Mouse (Mus musculus) forebrain, embryonic 12.5 days (tissue): ENCODE measurements around the gene Eif4b. TPM values are rescaled to one million over a fixed set of nuclear protein-coding genes. Genes with fewer than 3 reads are reported as not detected.

Experiments used
- ATAC-seq: fragments of 200-750 bp; cut with Nextera tagmentation; 2 replicates; pipeline ENCODE4 v1.8.0; 2017; ENCODE audit warnings: moderate TSS enrichment; ENCODE audit not compliant: low FRiP score
- H3K27ac ChIP-seq: fragments of 300-500 bp; sonication (generic); 2 replicates; pipeline ENCODE4 v1.5.1; 2016; ENCODE audit warnings: mild to moderate bottlenecking
- H3K27me3 ChIP-seq: fragments of 300-500 bp; sonication (generic); 2 replicates; pipeline ENCODE4 v1.6.1; 2016; ENCODE audit warnings: mild to moderate bottlenecking
- H3K36me3 ChIP-seq: fragments of 300-500 bp; sonication (generic); replicated peaks from 2 replicates; pipeline ENCODE4 v1.6.1; 2016; ENCODE audit warnings: mild to moderate bottlenecking
- H3K4me1 ChIP-seq: fragments of 300-500 bp; sonication (generic); 2 replicates; pipeline ENCODE4 v1.6.1; 2016
- H3K4me2 ChIP-seq: fragments of 300-500 bp; sonication (generic); 2 replicates; pipeline ENCODE4 v1.6.1; 2016; ENCODE audit warnings: mild to moderate bottlenecking, moderate library complexity
- H3K4me3 ChIP-seq: fragments of 300-500 bp; sonication (generic); replicated peaks from 2 replicates; pipeline ENCODE4 v1.5.1; 2016; ENCODE audit warnings: mild to moderate bottlenecking
- H3K9ac ChIP-seq: fragments of 300-500 bp; sonication (generic); 2 replicates; pipeline ENCODE4 v1.6.1; 2016; ENCODE audit warnings: mild to moderate bottlenecking
- H3K9me3 ChIP-seq: fragments of 300-500 bp; sonication (generic); 2 replicates; pipeline ENCODE4 v1.6.1; 2016
- WGBS: fragments of 180-500 bp; shearing (Covaris S2); methylation state at CpG from one replicate; pipeline ENCODE4 v1.1.7; 2016; 5-methylcytosine and 5-hydroxymethylcytosine counted together
- polyA plus RNA-seq: library from polyadenylated mRNA; unstranded; fragments of >200 nt; fragmentation: Nextera tagmentation; extraction: Ambion mirVana; gene quantifications from 2 replicates; pipeline ENCODE4 v1.2.1, GENCODE M21; 2016

Eif4b gene
- 109 TPM in 2 replicates for polyA plus RNA-seq

DNA sequence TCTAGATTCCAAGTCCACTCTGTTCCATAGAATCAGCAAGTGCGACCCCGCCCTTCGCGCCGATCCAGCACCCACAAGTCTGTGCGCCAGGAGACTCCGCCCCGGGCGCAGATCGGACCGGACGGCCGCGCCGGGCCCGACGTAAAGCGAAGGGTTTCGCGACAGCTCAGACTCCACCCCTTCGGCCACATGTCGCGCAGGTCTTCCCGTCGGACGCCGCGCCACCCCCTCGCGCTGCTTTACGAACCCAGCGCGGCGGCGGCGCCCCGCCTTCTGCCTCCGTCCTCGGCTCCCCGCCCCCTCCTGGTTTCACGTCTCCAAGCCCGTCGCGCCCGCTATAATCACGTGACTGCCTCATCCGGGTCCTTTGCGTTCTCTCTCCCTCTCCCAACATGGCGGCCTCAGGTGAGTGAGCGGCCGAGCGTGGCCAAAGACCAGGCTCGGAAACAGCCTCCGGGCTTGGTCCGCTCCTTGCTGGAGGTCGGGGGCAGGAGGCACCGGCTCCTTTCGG is at the start of gene Eif4b:
Gene Eif4b (plus strand): TSS at position 215 of the 511 bp plus-strand sequence.
- Histone ChIP-seq H3K9ac (peak within 1 kb of the TSS; percentile 94), H3K4me3 (peak within 1 kb of the TSS; percentile 82), H3K9me3 (no peaks in the 10 kb centered on the region), H3K4me2 (peak within 1 kb of the TSS; percentile 76), H3K27ac (peak within 1 kb of the TSS; percentile 95), H3K4me1 (peaks cover 15% of the 10 kb centered on the region), H3K36me3 (no peaks in the 10 kb centered on the region), H3K27me3 (peaks cover 14% of the 10 kb centered on the region)
- WGBS, result under 1% methylated on average over 58 of the region's 58 CpGs
- ATAC-seq, result peak; percentile 97

DNA sequence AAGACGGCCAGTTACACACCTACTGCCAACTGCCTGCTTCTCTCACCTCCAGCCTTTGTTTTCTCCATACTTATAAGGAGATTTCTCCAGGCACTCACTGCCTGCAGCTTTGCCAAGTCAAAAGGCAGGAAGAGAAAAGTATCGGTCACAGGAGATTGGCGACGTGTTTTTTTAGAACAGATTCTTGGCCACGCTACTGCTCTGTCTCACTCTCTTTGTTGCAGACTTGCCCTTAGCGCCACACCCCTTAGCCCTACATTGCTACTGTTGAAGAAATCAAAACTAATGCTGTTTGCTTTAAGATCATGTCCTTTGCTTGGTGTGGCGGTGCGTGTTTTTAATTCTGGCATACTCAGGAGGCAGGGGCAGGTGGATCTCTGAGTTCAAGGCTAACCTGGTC is 49.7 kb upstream of the Eif4b start:
- Histone ChIP-seq H3K4me1 (peaks cover 21% of the 10 kb centered on the region), H3K36me3 (no peaks in the 10 kb centered on the region), H3K4me3 (no peak overlapping the region), H3K27me3 (peaks cover 61% of the 10 kb centered on the region), H3K9me3 (no peaks in the 10 kb centered on the region), H3K4me2 (no peak overlapping the region), H3K27ac (no peak overlapping the region), H3K9ac (no peak overlapping the region)
- WGBS, result 72% methylated on average over 8 of the region's 8 CpGs
- ATAC-seq, result no peak

DNA sequence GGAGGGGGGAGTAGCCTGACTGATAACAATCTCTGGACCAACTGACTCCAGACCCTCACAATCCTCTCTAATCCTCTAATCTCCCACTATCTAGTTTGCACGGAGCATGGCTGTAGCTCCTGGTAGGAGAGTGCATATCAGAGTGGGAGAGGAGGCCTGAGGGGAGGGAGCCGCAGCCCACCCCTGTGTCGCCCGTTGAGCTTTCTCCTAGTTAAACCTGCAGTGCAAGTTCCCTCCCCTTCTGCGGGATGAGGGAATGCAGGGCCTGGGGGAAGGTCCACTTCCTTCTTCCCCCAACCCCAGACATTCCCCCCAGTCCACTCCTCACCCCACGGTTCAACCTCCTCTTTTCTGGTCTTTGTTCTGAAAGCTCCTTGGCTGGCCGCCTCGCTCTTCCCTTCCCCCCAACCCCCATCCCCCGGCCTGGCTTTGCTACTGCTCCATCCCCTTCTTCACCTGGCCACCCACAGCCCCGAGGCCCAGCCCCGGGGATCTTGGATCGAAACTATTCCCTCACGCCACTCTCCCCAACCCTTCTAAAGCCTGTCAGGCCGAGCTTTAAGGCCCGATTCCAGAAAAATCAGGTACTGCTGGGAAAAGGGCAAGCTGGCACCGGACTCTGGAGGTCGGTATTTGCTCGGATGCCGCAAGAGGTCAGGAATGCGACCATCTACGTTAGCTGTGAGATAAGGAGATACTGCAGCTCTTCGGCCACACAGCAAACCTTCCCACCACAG is 48.3 kb upstream of the Eif4b start:
- peaks cover 21% of the 10 kb centered on the region for H3K4me1 ChIP-seq
- no peaks in the 10 kb centered on the region for H3K36me3 ChIP-seq
- 0 out of 2 replicates have a peak overlapping the region, but pooled peaks have one; percentile 8 for H3K4me3 ChIP-seq
- no peaks in the 10 kb centered on the region for H3K9me3 ChIP-seq
- H3K27ac ChIP-seq, result no peak overlapping the region
- peaks cover 73% of the 10 kb centered on the region for H3K27me3 ChIP-seq
- 4% methylated on average over 22 of the region's 22 CpGs for WGBS
- H3K4me2 ChIP-seq, result peak overlapping the region; percentile 31
- no peak overlapping the region for H3K9ac ChIP-seq
- no peak for ATAC-seq

- Histone ChIP-seq H3K4me1 (peaks cover 21% of the 10 kb centered on the region), H3K36me3 (no peaks in the 10 kb centered on the region), H3K9me3 (no peaks in the 10 kb centered on the region), H3K4me2 (no peak overlapping the region), H3K27ac (no peak overlapping the region), H3K4me3 (no peak overlapping the region), H3K9ac (no peak overlapping the region), H3K27me3 (peaks cover 70% of the 10 kb centered on the region)
- ATAC-seq, result no peak
- WGBS, result 14% methylated on average over 12 of the region's 12 CpGs
Measured at GRCm38 (mm10) chr15:102026430-102026829, 47.1 kb upstream of the Eif4b start.

DNA sequence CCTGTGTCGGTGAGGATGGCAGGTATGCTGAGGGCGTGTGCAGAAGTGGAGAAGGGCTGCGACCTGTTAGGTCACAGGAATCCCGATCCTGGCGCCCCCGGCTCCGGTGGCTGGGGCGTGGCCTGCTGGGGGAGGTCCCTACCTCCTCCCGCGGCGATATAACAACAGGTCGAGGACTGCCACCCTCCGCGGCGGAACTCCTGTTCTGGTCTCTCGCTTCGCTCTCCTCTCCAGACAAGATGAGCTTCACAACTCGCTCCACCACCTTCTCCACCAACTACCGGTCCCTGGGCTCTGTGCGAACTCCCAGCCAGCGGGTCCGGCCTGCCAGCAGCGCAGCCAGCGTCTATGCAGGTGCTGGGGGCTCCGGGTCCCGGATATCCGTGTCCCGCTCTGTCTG is 45.5 kb upstream of the Eif4b start, which contains the start of gene Krt18:
Gene Krt18 (plus strand): TSS at position 141 of the 400 bp plus-strand sequence.
- H3K27ac ChIP-seq, result no peak within 1 kb of the TSS
- ATAC-seq, result no peak

GRCm38 (mm10) chr15:102034121-102035053 is 39.2 kb upstream of the Eif4b start:
- ATAC-seq, result no peak
- Histone ChIP-seq H3K4me2 (no peak overlapping the region), H3K4me1 (no peaks in the 10 kb centered on the region), H3K9me3 (no peaks in the 10 kb centered on the region), H3K27ac (no peak overlapping the region; the same call in 1 of the 2 replicates), H3K27me3 (peaks cover 8% of the 10 kb centered on the region; the same call in 1 of the 2 replicates), H3K36me3 (no peaks in the 10 kb centered on the region), H3K9ac (no peak overlapping the region), H3K4me3 (no peak overlapping the region)
- WGBS, result 64% methylated on average over 16 of the region's 16 CpGs

More for the DNA sequence above, 45.5 kb upstream of the Eif4b start, which contains the start of gene Krt18:
- Histone ChIP-seq H3K36me3 (no peaks in the 10 kb centered on the region), H3K27me3 (peaks cover 70% of the 10 kb centered on the region), H3K9ac (no peak within 1 kb of the TSS; the same call in 1 of the 2 replicates), H3K4me3 (peak within 1 kb of the TSS; percentile 29), H3K9me3 (no peaks in the 10 kb centered on the region), H3K4me1 (peaks cover 21% of the 10 kb centered on the region), H3K4me2 (peak within 1 kb of the TSS; percentile 45)
- WGBS, result 1% methylated on average over 28 of the region's 28 CpGs

- no peak overlapping the region for H3K27ac ChIP-seq
- no peak for ATAC-seq
- H3K27me3 ChIP-seq, result no peaks in the 10 kb centered on the region
- no peaks in the 10 kb centered on the region for H3K9me3 ChIP-seq
- H3K4me2 ChIP-seq, result no peak overlapping the region
- 83% methylated on average over 4 of the region's 4 CpGs for WGBS
- no peaks in the 10 kb centered on the region for H3K4me1 ChIP-seq
- no peaks in the 10 kb centered on the region for H3K36me3 ChIP-seq
- H3K9ac ChIP-seq, result no peak overlapping the region
- no peak overlapping the region for H3K4me3 ChIP-seq
Measured at GRCm38 (mm10) chr15:102040277-102040676, 33.3 kb upstream of the Eif4b start.

DNA sequence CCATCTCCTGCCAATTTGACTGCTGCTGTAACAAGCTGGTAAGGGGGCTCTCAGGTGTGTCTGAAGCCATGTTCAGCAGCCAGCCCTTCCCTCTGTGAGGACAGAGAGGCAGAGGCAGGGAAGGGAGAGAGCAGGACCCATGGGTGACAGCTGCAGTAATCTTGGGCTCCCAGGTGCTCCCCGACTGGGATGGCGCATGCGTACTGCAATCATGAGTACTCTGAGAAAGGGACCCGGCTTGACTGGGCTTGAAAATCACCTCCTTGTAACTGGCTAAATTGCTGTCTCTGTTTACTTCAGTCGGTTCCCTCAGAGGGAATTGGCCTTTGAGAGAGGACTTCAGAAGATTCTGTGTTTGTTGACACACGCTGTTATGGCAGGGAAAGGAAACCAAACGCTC is 31.6 kb upstream of the Eif4b start:
- no peak for ATAC-seq
- no peak overlapping the region for H3K4me2 ChIP-seq
- H3K27me3 ChIP-seq, result 0 out of 2 replicates have a peak, but pooled peaks cover 6% of the 10 kb centered on the region
- H3K27ac ChIP-seq, result no peak overlapping the region
- no peak overlapping the region for H3K4me3 ChIP-seq
- H3K9me3 ChIP-seq, result no peaks in the 10 kb centered on the region
- H3K9ac ChIP-seq, result no peak overlapping the region
- no peaks in the 10 kb centered on the region for H3K4me1 ChIP-seq
- no peaks in the 10 kb centered on the region for H3K36me3 ChIP-seq
- 73% methylated on average over 7 of the region's 7 CpGs for WGBS

GRCm38 (mm10) chr15:102044745-102045144 is 28.8 kb upstream of the Eif4b start:
- Histone ChIP-seq H3K9ac (no peak overlapping the region), H3K27me3 (0 out of 2 replicates have a peak, but pooled peaks cover 6% of the 10 kb centered on the region), H3K36me3 (no peaks in the 10 kb centered on the region), H3K27ac (no peak overlapping the region), H3K4me1 (no peaks in the 10 kb centered on the region), H3K9me3 (no peaks in the 10 kb centered on the region), H3K4me3 (no peak overlapping the region), H3K4me2 (no peak overlapping the region)
- WGBS, result 89% methylated on average over 3 of the region's 3 CpGs
- ATAC-seq, result no peak

GRCm38 (mm10) chr15:102045691-102046090 is 27.9 kb upstream of the Eif4b start:
- WGBS, result 92% methylated on average over 10 of the region's 10 CpGs

GRCm38 (mm10) chr15:102048006-102048405 is 25.6 kb upstream of the Eif4b start:
- Histone ChIP-seq H3K36me3 (no peaks in the 10 kb centered on the region), H3K27ac (no peak overlapping the region), H3K9ac (no peak overlapping the region), H3K4me3 (no peak overlapping the region), H3K4me1 (no peaks in the 10 kb centered on the region), H3K9me3 (no peaks in the 10 kb centered on the region), H3K27me3 (peaks cover 6% of the 10 kb centered on the region; the same call in 1 of the 2 replicates), H3K4me2 (no peak overlapping the region)
- 92% methylated on average over 6 of the region's 6 CpGs for WGBS
- ATAC-seq, result no peak

More at GRCm38 (mm10) chr15:102045691-102046090, 27.9 kb upstream of the Eif4b start:
- Histone ChIP-seq H3K27me3 (peaks cover 6% of the 10 kb centered on the region; the same call in 1 of the 2 replicates), H3K4me2 (no peak overlapping the region), H3K9me3 (no peaks in the 10 kb centered on the region), H3K9ac (no peak overlapping the region), H3K4me1 (no peaks in the 10 kb centered on the region), H3K4me3 (no peak overlapping the region), H3K27ac (no peak overlapping the region), H3K36me3 (no peaks in the 10 kb centered on the region)
- ATAC-seq, result no peak

- Histone ChIP-seq H3K27ac (no peak overlapping the region), H3K36me3 (no peaks in the 10 kb centered on the region), H3K9ac (no peak overlapping the region), H3K27me3 (peaks cover 6% of the 10 kb centered on the region; the same call in 1 of the 2 replicates), H3K4me3 (no peak overlapping the region), H3K4me2 (no peak overlapping the region), H3K9me3 (no peaks in the 10 kb centered on the region), H3K4me1 (no peaks in the 10 kb centered on the region)
- no peak for ATAC-seq
Measured at GRCm38 (mm10) chr15:102049871-102050270, 23.7 kb upstream of the Eif4b start.
